Mouse (Mus musculus) forebrain, embryonic 14.5 days (tissue): ENCODE results near the gene Pop5. TPM values are rescaled to one million over a fixed set of nuclear protein-coding genes. Genes with fewer than 3 reads are reported as not detected.
A peak's percentile ranks its signal among the peaks of the same experiment; 100 is the strongest.

ENCODE experiments used
- ATAC-seq: fragments of 200-750 bp; cut with Nextera tagmentation; 2 replicates; pipeline ENCODE4 v1.8.0; 2017; ENCODE audit warnings: mild to moderate bottlenecking, moderate library complexity
- DNase-seq: peaks from one replicate; pipeline ENCODE4 v3.0.0-alpha.2; 2015; ENCODE audit warnings: low spot score
- H3K27ac ChIP-seq: fragments of 300-500 bp; sonication (generic); 2 replicates; pipeline ENCODE4 v1.5.1; 2014; ENCODE audit warnings: low read depth, mild to moderate bottlenecking, control low read depth, low read length, moderate library complexity
- H3K27me3 ChIP-seq: fragments of 300-500 bp; sonication (generic); replicated peaks from 2 replicates; pipeline ENCODE4 v1.6.1; 2014; ENCODE audit warnings: low read length, control low read depth, mixed read lengths; ENCODE audit not compliant: control insufficient read depth, insufficient read depth
- H3K36me3 ChIP-seq: fragments of 300-500 bp; sonication (generic); 2 replicates; pipeline ENCODE4 v1.6.1; 2014; ENCODE audit warnings: low read length, control low read depth; ENCODE audit not compliant: control insufficient read depth, insufficient read depth
- H3K4me1 ChIP-seq: fragments of 300-500 bp; sonication (generic); 2 replicates; pipeline ENCODE4 v1.6.1; 2014; ENCODE audit warnings: antibody characterized with exemption, low read length, control low read depth; ENCODE audit not compliant: control insufficient read depth, insufficient read depth
- H3K4me2 ChIP-seq: fragments of 300-500 bp; sonication (generic); 2 replicates; pipeline ENCODE4 v1.6.1; 2014; ENCODE audit warnings: mild to moderate bottlenecking, control low read depth, low read length
- H3K4me3 ChIP-seq: fragments of 300-500 bp; sonication (generic); 2 replicates; pipeline ENCODE4 v1.5.1; 2014; ENCODE audit warnings: low read depth, low read length, control low read depth
- H3K9ac ChIP-seq: fragments of 300-500 bp; sonication (generic); 2 replicates; pipeline ENCODE4 v1.6.1; 2014; ENCODE audit warnings: mild to moderate bottlenecking, low read length, control low read depth, moderate library complexity
- H3K9me3 ChIP-seq: fragments of 300-500 bp; sonication (generic); replicated peaks from 2 replicates; pipeline ENCODE4 v1.6.1; 2016; ENCODE audit warnings: low read length, control low read depth, mixed read lengths; ENCODE audit not compliant: control insufficient read depth
- WGBS: fragments of 180-500 bp; shearing (Covaris S2); extraction: QIAGEN DNeasy Blood & Tissue Kit; methylation state at CpG from one replicate; pipeline ENCODE4 v1.1.7; 2014; 5-methylcytosine and 5-hydroxymethylcytosine counted together
- polyA plus RNA-seq: library from polyadenylated mRNA; unstranded; fragments of >200 nt; fragmentation: Nextera tagmentation; extraction: Ambion mirVana; gene quantifications from 2 replicates; pipeline ENCODE4 v1.2.1, GENCODE M21; 2014

Gene Pop5
- polyA plus RNA-seq, 1 experiment from 2014 or later = 105 TPM

DNA sequence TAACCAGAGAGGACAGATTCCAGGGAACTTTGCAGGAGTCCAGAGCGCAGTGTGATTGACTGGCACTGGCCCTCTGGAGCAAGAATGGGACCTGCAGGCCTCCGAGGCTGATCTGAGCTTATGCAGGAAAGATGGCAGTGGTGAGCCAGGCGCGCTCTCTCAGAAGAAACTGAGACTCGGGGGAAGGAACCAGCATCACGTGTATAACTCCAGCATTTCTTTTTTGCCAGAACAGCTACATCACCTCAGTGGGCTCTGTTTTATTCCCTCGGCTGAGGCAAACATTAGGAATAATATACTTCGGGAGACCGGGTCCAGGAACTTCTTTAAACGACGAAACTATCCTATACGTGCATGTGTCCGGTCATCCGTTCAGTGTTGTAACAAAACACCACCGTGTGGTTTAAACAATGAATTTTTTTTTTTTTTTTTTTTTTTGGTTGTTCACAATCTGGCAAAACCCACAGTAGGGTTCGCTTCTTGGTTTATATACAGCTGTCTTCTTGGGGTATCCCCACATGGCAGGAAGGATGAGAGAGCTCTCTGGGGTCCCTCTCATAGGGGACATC lies 4.0 kb upstream of the Pop5 start:
- Histone ChIP-seq H3K9ac (no peak overlapping the region), H3K27me3 (no peaks in the 10 kb centered on the region), H3K4me2 (no peak overlapping the region), H3K27ac (no peak overlapping the region), H3K4me3 (no peak overlapping the region), H3K4me1 (peaks cover 2% of the 10 kb centered on the region; the same call in 1 of the 2 replicates), H3K9me3 (no peaks in the 10 kb centered on the region), H3K36me3 (no peaks in the 10 kb centered on the region)
- WGBS = 45% methylated on average over 16 of the region's 16 CpGs
- DNase-seq (no peak), ATAC-seq (no peak)

GRCm38 (mm10) chr5:115232516-115232915 lies 3.1 kb upstream of the Pop5 start:
- no peak overlapping the region for H3K4me2 ChIP-seq
- H3K9me3 ChIP-seq = no peaks in the 10 kb centered on the region
- 72% methylated on average over 6 of the region's 6 CpGs for WGBS
- H3K36me3 ChIP-seq = no peaks in the 10 kb centered on the region
- H3K9ac ChIP-seq = no peak overlapping the region
- DNase-seq (no peak), ATAC-seq (no peak)
- peaks cover 2% of the 10 kb centered on the region; the same call in 1 of the 2 replicates for H3K4me1 ChIP-seq
- H3K27ac ChIP-seq = no peak overlapping the region
- H3K4me3 ChIP-seq = no peak overlapping the region
- no peaks in the 10 kb centered on the region for H3K27me3 ChIP-seq

- WGBS = 90% methylated on average over 14 of the region's 14 CpGs
- DNase-seq = no peak
Measured at GRCm38 (mm10) chr5:115233031-115233780, 2.4 kb upstream of the Pop5 start.

DNA sequence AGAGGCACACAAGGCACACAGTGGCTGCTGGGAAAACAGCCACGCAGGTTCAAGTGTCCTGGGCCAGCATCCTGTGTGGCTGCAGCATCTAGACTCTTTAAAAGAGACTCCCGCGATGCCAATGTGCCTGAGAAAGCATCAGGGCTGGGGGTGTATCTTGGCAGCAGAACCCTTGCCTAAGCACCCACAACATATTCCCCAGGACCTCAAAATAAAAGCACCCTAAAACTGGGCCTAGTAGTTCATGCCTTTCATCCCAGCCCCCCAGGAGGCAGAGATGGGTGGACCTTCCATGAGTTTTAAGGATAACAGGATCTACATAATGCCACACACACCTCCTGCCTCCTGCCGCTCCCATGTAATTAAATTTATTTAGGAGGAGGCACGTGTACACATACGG lies 1.1 kb upstream of the Pop5 start:
- Histone ChIP-seq H3K27me3 (no peaks in the 10 kb centered on the region), H3K4me1 (peaks cover 12% of the 10 kb centered on the region), H3K27ac (no peak overlapping the region), H3K9me3 (no peaks in the 10 kb centered on the region), H3K9ac (no peak overlapping the region), H3K4me2 (no peak overlapping the region), H3K4me3 (no peak overlapping the region), H3K36me3 (peaks cover 3% of the 10 kb centered on the region; the same call in 1 of the 2 replicates)
- WGBS = 42% methylated on average over 6 of the region's 6 CpGs
- ATAC-seq (no peak), DNase-seq (no peak)

More at GRCm38 (mm10) chr5:115233031-115233780, 2.4 kb upstream of the Pop5 start:
- Histone ChIP-seq H3K9ac (no peak overlapping the region), H3K27me3 (no peaks in the 10 kb centered on the region), H3K27ac (no peak overlapping the region), H3K4me1 (peaks cover 2% of the 10 kb centered on the region), H3K4me3 (no peak overlapping the region), H3K36me3 (no peaks in the 10 kb centered on the region), H3K9me3 (no peaks in the 10 kb centered on the region), H3K4me2 (no peak overlapping the region)
- ATAC-seq = no peak

DNA sequence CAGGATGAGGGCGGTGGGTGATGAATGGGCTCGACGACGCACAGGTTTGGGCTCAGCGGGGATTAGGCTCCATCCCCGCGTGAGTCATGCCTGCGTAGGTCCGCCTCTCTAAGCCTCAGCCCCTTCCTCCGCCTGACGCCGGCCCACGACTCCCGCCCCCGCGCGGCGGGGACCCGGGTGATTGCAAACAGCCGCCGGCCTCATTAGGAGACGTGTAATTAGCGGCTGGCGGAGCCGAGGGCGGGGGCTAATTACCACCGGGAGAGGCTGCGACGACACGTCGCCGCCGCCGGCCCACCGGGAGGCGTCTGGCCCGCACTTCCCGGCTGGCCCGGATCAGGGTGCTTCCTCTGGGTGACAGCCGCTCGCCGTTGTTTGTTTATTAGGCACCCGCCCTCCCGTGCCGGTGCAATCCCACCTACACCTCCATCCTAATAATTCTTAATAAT lies 289 bp upstream of the Pop5 start:
- WGBS = under 1% methylated on average over 44 of the region's 45 CpGs
- peak overlapping the region; percentile 40 for H3K4me3 ChIP-seq
- peak overlapping the region; percentile 73 for H3K4me2 ChIP-seq
- peaks cover 11% of the 10 kb centered on the region for H3K36me3 ChIP-seq
- peak; percentile 59 for ATAC-seq
- peaks cover 12% of the 10 kb centered on the region for H3K4me1 ChIP-seq
- H3K27me3 ChIP-seq = no peaks in the 10 kb centered on the region
- DNase-seq = peak; percentile 73
- H3K9ac ChIP-seq = peak overlapping the region; percentile 66
- no peaks in the 10 kb centered on the region for H3K9me3 ChIP-seq
- H3K27ac ChIP-seq = peak overlapping the region; percentile 63; the same call in 1 of the 2 replicates

DNA sequence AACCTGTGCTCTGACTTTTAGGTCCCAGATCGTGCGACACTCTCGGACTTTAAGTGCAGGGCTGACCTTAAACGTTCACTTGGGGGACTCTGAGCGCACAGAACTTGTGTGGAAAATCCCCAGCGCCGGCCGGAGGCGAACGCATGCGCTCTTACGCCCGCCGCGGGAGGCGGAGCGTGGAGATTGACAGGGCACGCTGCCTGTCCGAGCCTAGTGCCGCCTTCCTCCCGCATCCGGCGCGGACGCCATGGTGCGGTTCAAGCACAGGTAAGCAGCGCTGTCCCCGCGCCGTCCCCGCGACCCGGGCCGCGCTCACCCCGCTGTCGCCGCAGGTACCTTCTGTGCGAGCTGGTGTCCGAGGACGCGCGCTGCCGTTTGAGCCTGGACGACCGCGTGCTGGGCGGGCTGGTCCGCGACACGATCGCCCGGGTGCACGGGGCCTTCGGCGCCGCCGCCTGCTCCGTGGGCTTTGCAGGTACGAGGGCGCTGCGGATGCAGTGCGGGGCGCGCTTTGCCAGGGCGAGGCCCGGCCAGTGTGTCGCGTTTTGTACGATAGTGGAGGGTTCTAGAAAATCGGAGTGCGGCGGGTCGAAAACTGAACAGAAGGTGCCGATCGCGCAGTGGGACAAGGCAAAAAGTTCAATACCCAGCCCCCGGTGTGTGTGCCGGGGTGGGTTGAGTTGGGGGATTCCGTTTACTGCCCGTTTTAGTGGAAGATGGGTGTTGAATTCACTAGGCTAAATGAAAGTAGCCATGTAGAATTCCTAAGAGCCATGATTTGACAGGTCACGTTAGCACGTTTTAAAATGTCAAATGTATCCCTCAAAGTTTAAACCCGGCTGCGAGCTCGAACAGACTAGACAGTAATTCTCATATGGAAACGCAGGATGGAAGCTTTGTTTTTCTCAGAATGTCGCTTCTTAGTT lies 2.4 kb downstream of the Pop5 start:
- Histone ChIP-seq H3K4me3 (peak overlapping the region; percentile 84), H3K9ac (peak overlapping the region; percentile 84), H3K36me3 (peaks cover 38% of the 10 kb centered on the region), H3K9me3 (no peaks in the 10 kb centered on the region), H3K4me1 (peaks cover 12% of the 10 kb centered on the region), H3K4me2 (peak overlapping the region; percentile 95), H3K27ac (peak overlapping the region; percentile 36; the same call in 1 of the 2 replicates), H3K27me3 (no peaks in the 10 kb centered on the region)
- ATAC-seq = peak; percentile 79
- peak; percentile 93 for DNase-seq
- WGBS = under 1% methylated on average over 87 of the region's 88 CpGs

- Histone ChIP-seq H3K4me1 (peaks cover 12% of the 10 kb centered on the region), H3K27ac (no peak overlapping the region), H3K9me3 (no peaks in the 10 kb centered on the region), H3K4me3 (peak overlapping the region; percentile 84), H3K9ac (peak overlapping the region; percentile 84), H3K27me3 (no peaks in the 10 kb centered on the region), H3K36me3 (peaks cover 45% of the 10 kb centered on the region), H3K4me2 (peak overlapping the region; percentile 95)
- WGBS = 4% methylated on average over 11 of the region's 11 CpGs
- DNase-seq (no peak), ATAC-seq (no peak)
Measured at GRCm38 (mm10) chr5:115238729-115239195, 3.1 kb downstream of the Pop5 start.

DNA sequence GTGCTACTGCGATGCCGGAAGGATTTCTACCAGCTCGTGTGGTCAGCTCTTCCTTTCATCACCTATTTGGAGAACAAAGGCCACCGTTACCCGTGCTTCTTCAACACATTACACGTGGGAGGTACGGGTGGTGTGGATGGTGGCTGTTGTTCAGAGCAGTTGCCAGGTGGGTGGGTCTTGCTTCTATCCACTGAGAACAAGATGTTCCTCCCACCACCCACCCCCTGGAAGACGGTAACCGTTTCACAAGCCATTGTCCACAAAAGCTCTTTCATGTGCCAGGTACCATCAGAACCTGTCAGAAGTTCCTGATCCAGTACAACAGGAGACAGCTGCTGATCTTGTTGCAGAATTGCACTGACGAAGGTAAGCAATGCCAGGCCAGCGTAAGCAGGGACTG lies 4.6 kb downstream of the Pop5 start:
- H3K4me1 ChIP-seq = peaks cover 12% of the 10 kb centered on the region
- H3K36me3 ChIP-seq = peaks cover 59% of the 10 kb centered on the region
- no peak for ATAC-seq
- H3K27me3 ChIP-seq = no peaks in the 10 kb centered on the region
- H3K4me3 ChIP-seq = no peak overlapping the region
- no peak overlapping the region for H3K27ac ChIP-seq
- H3K9me3 ChIP-seq = no peaks in the 10 kb centered on the region
- WGBS = 81% methylated on average over 11 of the region's 11 CpGs
- no peak for DNase-seq
- H3K9ac ChIP-seq = no peak overlapping the region
- no peak overlapping the region for H3K4me2 ChIP-seq
